Mouse (Mus musculus) ES-E14 (cell line): Measurements from ENCODE around the gene Os9. TPM values are rescaled to one million over a fixed set of nuclear protein-coding genes. Genes with fewer than 3 reads are reported as not detected.

Experiments
- DNase-seq: peaks from one replicate; pipeline ENCODE4 v3.0.0-alpha.2; 2013; ENCODE audit warnings: low read depth, low spot score
- H3K27ac ChIP-seq: 2 replicates; pipeline ENCODE4 v1.5.1; 2012; ENCODE audit warnings: low read depth, mild to moderate bottlenecking, low read length, moderate library complexity, mixed read lengths; ENCODE audit not compliant: poor library complexity, insufficient read depth, severe bottlenecking
- H3K36me3 ChIP-seq: 2 replicates; pipeline ENCODE4 v1.6.1; 2012; ENCODE audit warnings: mild to moderate bottlenecking, low read length, moderate library complexity, mixed read lengths; ENCODE audit not compliant: control insufficient read depth, poor library complexity, insufficient read depth, severe bottlenecking
- H3K4me1 ChIP-seq, 2 experiments: fragments of 150-350 bp in 1 of 2; sonication (generic) in 1 of 2; 2 replicates each; pipeline ENCODE4 v1.6.1; 2012; ENCODE audit warnings: low read length in 2 of 2, mild to moderate bottlenecking in 1 of 2, mixed read lengths in 1 of 2; ENCODE audit not compliant: control insufficient read depth in 2 of 2, insufficient read depth in 2 of 2, poor library complexity in 1 of 2
- H3K4me3 ChIP-seq, 2 experiments: fragments of 150-350 bp in 1 of 2; sonication (generic) in 1 of 2; 2 replicates each; pipeline ENCODE4 v1.5.1; 2012; ENCODE audit warnings: low read length in 2 of 2, low read depth in 1 of 2, mild to moderate bottlenecking in 1 of 2, mixed read lengths in 1 of 2; ENCODE audit not compliant: insufficient read depth in 1 of 2, poor library complexity in 1 of 2, severe bottlenecking in 1 of 2
- H3K9ac ChIP-seq: 2 replicates; pipeline ENCODE4 v1.6.1; 2012; ENCODE audit warnings: low read depth, mild to moderate bottlenecking, low read length, mixed read lengths; ENCODE audit not compliant: poor library complexity, insufficient read depth, severe bottlenecking
- H3K9me3 ChIP-seq: fragments of 150-350 bp; sonication (generic); 2 replicates; pipeline ENCODE4 v1.6.1; 2012; ENCODE audit warnings: low read depth, mild to moderate bottlenecking, low read length; ENCODE audit not compliant: control insufficient read depth, insufficient read depth
- CHD2 ChIP-seq: IDR thresholded peaks from 2 replicates; pipeline ENCODE4 v1.6.1; 2014; ENCODE audit warnings: mild to moderate bottlenecking, low read depth, low read length, inconsistent platforms
- HCFC1 ChIP-seq: IDR thresholded peaks from 2 replicates; pipeline ENCODE4 v1.6.1; 2012; ENCODE audit warnings: low read length, inconsistent platforms, borderline replicate concordance; ENCODE audit not compliant: insufficient read depth
- MAFK ChIP-seq: IDR thresholded peaks from 2 replicates; pipeline ENCODE4 v1.6.1; 2014; ENCODE audit warnings: mild to moderate bottlenecking, low read depth, low read length, inconsistent platforms; ENCODE audit not compliant: insufficient read depth
- ZC3H11A ChIP-seq: IDR thresholded peaks from 2 replicates; pipeline ENCODE4 v1.6.1; 2012; ENCODE audit warnings: low read depth, mild to moderate bottlenecking, inconsistent platforms, low read length, borderline replicate concordance
- ZNF384 ChIP-seq: IDR thresholded peaks from 2 replicates; pipeline ENCODE4 v1.6.1; 2012; ENCODE audit warnings: low read depth, low read length, inconsistent platforms
- in situ Hi-C, 2 experiments: fragments of 600-800 bp; cut with MboI; formaldehyde crosslinking; loops; one replicate each; pipeline ENCODE4 v1.15.1; 2025; ENCODE audit warnings: low sequenced_read_pairs in 2 of 2, inconsistent platforms in 1 of 2; ENCODE audit not compliant: unreplicated experiment in 2 of 2
- total RNA-seq: library from RNA; depleted of rRNA; stranded (reverse); fragments of 300-350 nt; gene quantifications from 2 replicates; pipeline ENCODE4 v1.2.3, GENCODE M21; 2012

Os9 gene
- total RNA-seq, 1 experiment: 29.4 TPM

DNA sequence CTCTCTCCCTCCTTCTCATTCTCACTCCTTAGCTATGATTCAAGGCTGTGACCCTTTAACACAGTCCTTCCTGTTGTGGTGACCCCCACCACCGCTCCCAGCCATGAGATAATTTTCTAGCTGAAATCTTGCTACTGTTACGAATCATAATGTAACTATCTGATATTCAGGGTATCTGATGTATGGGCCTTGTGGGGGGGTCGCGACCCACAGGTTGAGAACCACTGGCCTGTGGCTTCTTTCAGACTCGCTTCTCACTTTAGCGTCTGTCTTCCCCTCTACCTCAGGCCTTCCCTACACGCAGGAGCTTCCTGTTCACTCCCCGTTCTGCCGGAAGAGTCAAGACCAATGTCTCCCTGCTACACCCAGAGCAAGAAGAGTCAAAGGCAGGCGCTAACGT is 2.5 kb downstream of the Os9 start:
- in situ Hi-C loops: no loop called here
- H3K4me1 ChIP-seq: peaks cover 1 to 3% of the 10 kb centered on the region in 2 experiments; a peak in 2 of 4 replicates
- TF ChIP-seq MAFK (no peak), ZNF384 (no peak), CHD2 (peak; percentile 90)

GRCm38 (mm10) chr10:127115068-127115467 is 5.9 kb downstream of the Os9 start:
- H3K36me3 ChIP-seq: peaks cover 9% of the 10 kb centered on the region; the same call in 1 of the 2 replicates
- H3K4me3 ChIP-seq: no peak overlapping the region
- no peak for TF ChIP-seq HCFC1
- no peak for TF ChIP-seq MAFK
- TF ChIP-seq ZNF384: peak; percentile 62; the same call in 1 of the 2 replicates
- no peak for TF ChIP-seq CHD2
- no peaks in the 10 kb centered on the region for H3K9me3 ChIP-seq
- no peak overlapping the region for H3K27ac ChIP-seq
- no peak for DNase-seq
- no peak overlapping the region for H3K9ac ChIP-seq
- H3K4me1 ChIP-seq: peaks cover 0 to 10% of the 10 kb centered on the region in 2 experiments; a peak in 2 of 4 replicates
- in situ Hi-C loops: no loop called here

More for the DNA sequence above, 2.5 kb downstream of the Os9 start:
- Histone ChIP-seq H3K4me3 (no peak overlapping the region), H3K27ac (no peak overlapping the region), H3K9ac (no peak overlapping the region), H3K9me3 (no peaks in the 10 kb centered on the region), H3K36me3 (peaks cover 9% of the 10 kb centered on the region; the same call in 1 of the 2 replicates)
- no peak for DNase-seq

DNA sequence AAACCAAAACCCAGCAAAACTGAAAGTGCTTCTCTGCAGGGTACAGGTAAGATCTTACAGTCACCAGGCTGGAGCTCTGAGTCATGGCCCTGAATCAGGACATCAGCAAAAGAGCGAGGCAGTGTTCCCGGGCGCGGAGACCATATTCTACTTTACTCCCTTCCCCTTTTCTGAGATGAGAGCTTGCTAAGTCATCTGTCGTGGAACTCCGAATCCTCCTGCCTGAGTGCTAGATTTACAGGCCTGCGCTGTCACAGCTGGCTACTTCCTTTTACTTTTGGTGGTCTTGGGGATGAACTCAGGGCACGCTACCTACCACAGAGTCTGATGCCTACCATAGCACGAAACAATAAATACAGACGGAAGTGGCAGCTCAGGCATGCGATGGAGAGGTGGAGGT is 6.5 kb downstream of the Os9 start:
- in situ Hi-C loops: no loop called here

GRCm38 (mm10) chr10:127111001-127111887 is 9.7 kb downstream of the Os9 start:
- DNase-seq: no peak
- Histone ChIP-seq H3K9me3 (no peaks in the 10 kb centered on the region), H3K9ac (no peak overlapping the region), H3K27ac (no peak overlapping the region), H3K4me3 (no peak overlapping the region), H3K36me3 (peaks cover 6% of the 10 kb centered on the region; the same call in 1 of the 2 replicates), H3K4me1 (peaks cover 0 to 10% of the 10 kb centered on the region in 2 experiments; a peak in 2 of 4 replicates)
- in situ Hi-C loops: no loop called here
- TF ChIP-seq ZNF384 (no peak), ZC3H11A (no peak)

More for the DNA sequence above, 6.5 kb downstream of the Os9 start:
- Histone ChIP-seq H3K9me3 (no peaks in the 10 kb centered on the region), H3K4me3 (no peak overlapping the region), H3K27ac (no peak overlapping the region), H3K9ac (no peak overlapping the region), H3K36me3 (peaks cover 9% of the 10 kb centered on the region; the same call in 1 of the 2 replicates), H3K4me1 (peaks cover 0 to 10% of the 10 kb centered on the region in 2 experiments; a peak in 2 of 4 replicates)
- DNase-seq: no peak
- TF ChIP-seq ZC3H11A (no peak), CHD2 (no peak), ZNF384 (no peak), MAFK (no peak), HCFC1 (no peak)

DNA sequence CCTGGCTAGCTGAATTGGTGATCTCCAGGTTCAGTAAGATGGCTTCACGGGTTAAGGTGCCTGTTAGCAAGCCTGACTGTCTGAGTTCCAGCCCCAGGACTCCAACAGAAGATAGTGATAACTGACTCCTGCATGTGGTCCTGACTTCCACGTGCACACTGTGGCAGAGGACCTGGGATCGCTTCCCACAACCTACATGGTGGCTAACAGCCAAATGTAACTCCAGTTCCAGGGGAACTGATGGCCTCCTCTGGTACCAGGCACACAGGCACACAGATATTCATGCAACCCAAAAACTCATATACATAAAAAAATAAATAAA is 12.7 kb downstream of the Os9 start:
- Histone ChIP-seq H3K27ac (no peak overlapping the region), H3K4me3 (no peak overlapping the region), H3K9ac (no peak overlapping the region), H3K9me3 (no peaks in the 10 kb centered on the region), H3K36me3 (no peaks in the 10 kb centered on the region), H3K4me1 (peaks cover 0 to 10% of the 10 kb centered on the region in 2 experiments; a peak in 3 of 4 replicates)
- TF ChIP-seq ZNF384 (no peak), ZC3H11A (no peak), HCFC1 (no peak)
- in situ Hi-C loops: no loop called here
- DNase-seq: no peak
